In genomic region chr16:20196962-20197361, GRCm38 (mm10) we compare ENCODE assay signal across 15 mouse cellular contexts. TPM values are rescaled to one million over a fixed set of nuclear protein-coding genes. Genes with fewer than 3 reads are reported as not detected.
"Had no signal": no experiment of that assay in that cellular context is flagged by ENCODE, and none has a peak within 500 bp of the region (broad histone marks: within the 10 kb centered on the region; RNA-seq: fewer than 3 reads in every experiment).

No protein-coding gene starts in this region.

- H3K9ac ChIP-seq: midbrain, embryonic 15.5 days; neural tube, embryonic 12.5 days had no signal

- H3K4me3 ChIP-seq: layer of hippocampus, adult 2 months; limb, embryonic 10.5 days; megakaryocyte, embryonic 14.5 days; midbrain, embryonic 15.5 days; neural tube, embryonic 12.5 days had no signal

- H3K27ac ChIP-seq: kidney, postnatal 0 days; layer of hippocampus, adult 2 months; limb, embryonic 10.5 days; midbrain, embryonic 15.5 days; neural tube, embryonic 12.5 days had no signal

- H3K9me3 ChIP-seq: limb, embryonic 10.5 days; midbrain, embryonic 15.5 days; neural tube, embryonic 12.5 days had no signal

- H3K4me1 ChIP-seq: limb, embryonic 10.5 days; midbrain, embryonic 15.5 days; neural tube, embryonic 12.5 days had no signal

- H3K4me2 ChIP-seq: midbrain, embryonic 11.5 days; midbrain, embryonic 15.5 days; neural tube, embryonic 12.5 days had no signal

- H3K27me3 ChIP-seq: megakaryocyte, embryonic 14.5 days; midbrain, embryonic 15.5 days; neural tube, embryonic 12.5 days had no signal

- ATAC-seq: inflammation-experienced regulatory T-cells, adult 6 months; lung, postnatal 0 days; midbrain, embryonic 15.5 days had no signal

- DNase-seq: kidney, adult 11 months; kidney, postnatal 4 days; lung, adult 2 months; lung, postnatal 36 days had no signal

RNA-seq across cellular contexts. Expression of gene Map6d1, which starts 44.2 kb away (rescaled TPM):
- total RNA-seq: monocyte, adult 5-6 weeks; neutrophil, adult 5-6 weeks had no signal
- polyA plus RNA-seq: lung, adult 2 months had no signal
